Mouse (Mus musculus) layer of hippocampus, postnatal 25 days (tissue): ENCODE results near the gene Bdh1. TPM values are rescaled to one million over a fixed set of nuclear protein-coding genes. Genes with fewer than 3 reads are reported as not detected.

Experiments
- DNase-seq, 2 experiments: peaks; one replicate each; pipeline ENCODE4 v3.0.0; 2022; ENCODE audit warnings: mixed read lengths in 2 of 2, low spot score in 1 of 2; ENCODE audit errors: extremely low spot score in 1 of 2
- total RNA-seq, 2 experiments: library from RNA; stranded (reverse); gene quantifications; 2 replicates each; pipeline ENCODE4 v1.2.3; 2021

Gene Bdh1
- total RNA-seq, 2 experiments from 2014 or later = 116 to 121 TPM

- DNase-seq = no peak
These were observed 6.2 kb downstream of the Bdh1 start for GRCm38 (mm10) chr16:31428335-31428674.

GRCm38 (mm10) chr16:31428675-31429470 lies 6.8 kb downstream of the Bdh1 start:
- DNase-seq = peak; percentile 67 to 78

- peak; percentile 83 to 90 for DNase-seq
These were observed 7.5 kb downstream of the Bdh1 start for GRCm38 (mm10) chr16:31429471-31430155.

GRCm38 (mm10) chr16:31433466-31434110 lies 11.5 kb downstream of the Bdh1 start:
- no peak for DNase-seq

GRCm38 (mm10) chr16:31435146-31435545 lies 13.1 kb downstream of the Bdh1 start:
- no peak for DNase-seq

GRCm38 (mm10) chr16:31436085-31436484 lies 14.0 kb downstream of the Bdh1 start:
- DNase-seq = no peak

GRCm38 (mm10) chr16:31437358-31437757 lies 15.3 kb downstream of the Bdh1 start:
- no peak for DNase-seq

GRCm38 (mm10) chr16:31439529-31439928 lies 17.4 kb downstream of the Bdh1 start:
- no peak for DNase-seq

GRCm38 (mm10) chr16:31440046-31440445 lies 18.0 kb downstream of the Bdh1 start:
- no peak for DNase-seq

- no peak for DNase-seq
These were observed 22.4 kb downstream of the Bdh1 start for GRCm38 (mm10) chr16:31444521-31444920.

GRCm38 (mm10) chr16:31446067-31446853 lies 24.2 kb downstream of the Bdh1 start:
- no peak for DNase-seq

GRCm38 (mm10) chr16:31449973-31450372 lies 27.9 kb downstream of the Bdh1 start:
- no peak for DNase-seq

- no peak for DNase-seq
These were observed 29.2 kb downstream of the Bdh1 start for GRCm38 (mm10) chr16:31451235-31451634.

GRCm38 (mm10) chr16:31452467-31452866 lies 30.4 kb downstream of the Bdh1 start:
- no peak for DNase-seq

- no peak for DNase-seq
These were observed 31.9 kb downstream of the Bdh1 start for GRCm38 (mm10) chr16:31454013-31454412.

GRCm38 (mm10) chr16:31455276-31456045 lies 33.4 kb downstream of the Bdh1 start:
- no peak for DNase-seq

- peak; percentile 78 to 92 for DNase-seq
These were observed 36.3 kb downstream of the Bdh1 start for GRCm38 (mm10) chr16:31458229-31458918.

- DNase-seq = no peak
These were observed 37.9 kb downstream of the Bdh1 start for GRCm38 (mm10) chr16:31459968-31460461.

GRCm38 (mm10) chr16:31460506-31460905 lies 38.4 kb downstream of the Bdh1 start:
- DNase-seq = no peak
